Mouse (Mus musculus) CH12.LX (cell line): ENCODE data around the gene Tnfsf12.

Source experiments
- CTCF ChIP-seq, 2 experiments: IDR thresholded peaks in 1 of 2; conservative IDR thresholded peaks in 1 of 2; 2 replicates each; pipeline ENCODE4 v1.5.1; 2011 to 2012; ENCODE audit warnings: low read depth in 2 of 2, low read length in 2 of 2, improper control_type of control experiment in 1 of 2, inconsistent platforms in 1 of 2, mild to moderate bottlenecking in 1 of 2, moderate library complexity in 1 of 2
- EP300 ChIP-seq: IDR thresholded peaks from 2 replicates; pipeline ENCODE4 v1.6.1; 2011; ENCODE audit warnings: low read length, improper control_type of control experiment
- MAX ChIP-seq: IDR thresholded peaks from 2 replicates; pipeline ENCODE4 v1.6.1; 2011; ENCODE audit warnings: low read length, improper control_type of control experiment
- MEF2A ChIP-seq: IDR thresholded peaks from 2 replicates; pipeline ENCODE4 v1.6.1; 2014; ENCODE audit warnings: low read depth, mild to moderate bottlenecking, inconsistent platforms, low read length, improper control_type of control experiment, borderline replicate concordance
- MYC ChIP-seq: IDR thresholded peaks from 2 replicates; pipeline ENCODE4 v1.6.1; 2011; ENCODE audit warnings: low read depth, mild to moderate bottlenecking, improper control_type of control experiment, low read length

DNA sequence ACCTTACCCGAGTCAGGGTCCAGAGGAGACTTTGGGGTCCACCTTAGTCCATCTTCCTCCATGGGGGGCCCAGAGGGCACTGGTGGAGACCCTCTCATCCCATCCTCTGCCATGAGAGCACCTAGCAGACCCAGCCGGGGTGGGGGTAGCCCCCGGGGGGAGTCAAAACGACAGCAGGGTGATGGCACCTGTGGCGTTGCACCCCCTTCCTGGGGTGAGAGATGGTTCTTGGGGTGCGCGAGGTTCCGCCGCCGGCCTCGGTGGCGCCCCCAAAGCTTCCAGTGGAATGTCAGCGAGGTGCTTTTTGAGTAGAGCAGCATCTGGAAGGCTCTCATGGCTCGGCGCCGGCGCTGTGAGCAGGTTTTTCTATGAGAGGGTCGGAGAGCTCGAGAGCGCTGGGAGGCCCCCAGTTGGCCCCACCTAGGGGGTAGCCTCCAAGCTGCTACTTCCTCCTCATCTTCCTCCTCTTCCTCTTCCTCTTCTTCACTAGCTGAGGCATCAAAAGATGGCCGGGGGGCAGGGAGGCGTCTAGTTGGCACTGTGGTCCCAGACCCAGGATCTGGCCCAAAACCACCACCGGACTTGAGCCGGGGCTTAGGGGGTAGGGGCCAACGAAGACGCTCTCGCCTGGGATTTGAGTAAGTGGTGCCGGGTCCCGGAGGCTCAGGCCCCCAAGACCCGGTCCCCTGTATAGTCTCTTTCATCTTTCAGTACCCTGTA, 15.4 kb downstream of the Tnfsf12 start:
- TF ChIP-seq MAX = no peak
- TF ChIP-seq MEF2A = no peak
- no peak for TF ChIP-seq MYC
- no peak for TF ChIP-seq EP300
- TF ChIP-seq CTCF (conservative IDR thresholded peaks at IDR 0.05 in 1 of 2, IDR thresholded peaks at IDR 0.05 in 1 of 2; ENCODE audit: low read depth in 2 of 2, low read length in 2 of 2) = no peak
